Mouse (Mus musculus) kidney, adult 10 weeks (tissue): ENCODE data around the gene Hes5. TPM values are rescaled to one million over a fixed set of nuclear protein-coding genes. Genes with fewer than 3 reads are reported as not detected.

Source experiments
- polyA plus RNA-seq: library from polyadenylated mRNA; stranded (reverse); fragments of 350-450 nt; fragmentation: Illumina TruSeq; extraction: RNeasy Lipid Tissue Mini Kit (QIAGEN cat#74804); gene quantifications from one replicate; pipeline ENCODE4 v1.2.3, GENCODE M21; 2014; ENCODE audit warnings: low read depth, low replicate concordance

Hes5 gene
- not detected for polyA plus RNA-seq

DNA sequence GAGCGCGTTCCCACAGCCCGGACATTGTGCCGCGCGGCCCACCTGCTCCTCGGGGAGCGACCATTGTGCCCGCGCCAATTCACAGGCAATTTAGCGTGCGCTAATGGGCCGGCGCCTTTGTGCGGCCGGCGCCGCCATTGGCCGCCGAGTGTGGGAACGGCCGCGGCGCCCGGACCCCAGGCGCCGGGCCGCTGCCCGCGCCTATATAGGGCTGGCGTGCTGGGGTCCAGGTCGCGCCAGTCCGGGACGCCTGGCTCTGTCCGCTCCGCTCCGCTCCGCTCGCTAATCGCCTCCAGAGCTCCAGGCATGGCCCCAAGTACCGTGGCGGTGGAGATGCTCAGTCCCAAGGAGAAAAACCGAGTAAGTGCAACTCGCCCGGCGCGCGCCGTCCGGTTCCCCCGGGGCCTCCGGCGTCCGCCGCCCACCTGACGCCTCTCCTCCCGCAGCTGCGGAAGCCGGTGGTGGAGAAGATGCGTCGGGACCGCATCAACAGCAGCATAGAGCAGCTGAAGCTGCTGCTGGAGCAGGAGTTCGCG is at the start of gene Hes5:
Gene Hes5, plus strand, starts transcription at position 234 of the 536 bp plus-strand sequence.

DNA sequence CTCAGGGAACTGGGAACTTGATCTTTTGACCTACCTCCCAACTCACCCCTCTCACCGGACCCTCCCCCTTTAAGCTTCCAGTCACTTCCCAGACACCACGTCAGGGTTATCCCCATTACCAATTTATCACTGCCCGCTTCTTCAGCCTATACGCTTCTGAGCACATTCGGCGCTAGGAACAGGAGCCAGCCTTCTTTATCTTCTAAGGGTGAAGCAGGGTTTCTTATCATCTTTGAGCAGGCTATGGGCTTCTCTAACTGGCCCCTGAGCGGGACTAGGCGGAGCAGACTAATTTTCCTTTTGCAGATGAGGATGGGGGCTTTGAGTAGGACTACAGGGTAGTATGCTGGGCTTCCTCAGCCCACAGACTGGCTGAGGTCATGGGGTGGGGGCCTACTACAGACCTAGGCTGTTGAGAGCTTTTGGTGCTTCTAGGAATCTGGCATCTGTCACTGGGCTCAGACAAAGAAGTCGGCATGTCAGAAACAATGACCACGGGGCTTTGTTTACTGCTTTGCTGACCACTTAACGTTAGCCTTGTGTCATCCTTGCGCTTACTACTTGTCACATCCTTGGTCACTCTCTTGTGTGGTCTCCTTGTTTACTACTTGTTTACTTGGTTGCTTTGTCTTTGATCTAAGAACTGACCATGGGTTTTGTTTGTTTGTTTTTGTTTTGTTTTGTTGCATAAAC is 32.2 kb upstream of the Hes5 start, which contains the start of gene Tnfrsf14:
Gene Tnfrsf14, minus strand, starts transcription at position 169 of the 693 bp plus-strand sequence.

DNA sequence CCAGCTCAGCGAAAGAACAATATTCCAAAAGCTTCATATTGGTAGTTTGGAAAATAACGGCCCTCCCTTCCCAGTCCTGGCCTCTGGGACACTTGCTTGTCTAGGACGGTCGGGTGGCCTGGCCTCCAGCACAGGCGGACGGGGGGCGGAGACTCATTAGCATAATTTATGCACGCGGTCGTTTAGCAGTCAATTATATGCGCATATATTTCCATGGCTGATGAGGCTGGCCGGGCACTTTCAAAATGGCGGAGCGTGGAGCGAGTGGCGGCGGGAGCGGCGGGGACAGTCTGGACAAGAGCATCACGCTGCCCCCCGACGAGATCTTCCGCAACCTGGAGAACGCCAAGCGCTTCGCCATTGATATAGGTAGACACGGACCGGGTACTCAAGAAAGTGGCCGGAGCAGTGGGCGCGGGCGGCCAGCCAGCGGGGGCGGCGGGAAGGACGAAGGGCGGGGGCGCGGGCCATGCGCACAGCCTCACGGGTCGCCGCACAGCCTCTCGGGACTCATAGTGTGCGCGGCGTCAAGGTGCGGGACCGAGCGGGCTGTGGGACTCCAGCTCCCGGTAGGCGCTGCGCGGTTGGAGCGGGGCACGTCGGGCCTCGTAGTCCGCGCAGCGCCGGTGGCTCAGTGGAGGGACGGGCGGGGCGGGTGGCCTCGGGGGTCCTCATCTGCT is 3.3 kb downstream of the Hes5 start, which contains the start of gene Pank4:
Gene Pank4, plus strand, starts transcription at position 223 of the 680 bp plus-strand sequence.

Other genes starting within 250 kb of the Hes5 start
- not detected for gene Ttc34, start 123.5 kb upstream of the Hes5 start, polyA plus RNA-seq
- not detected for gene Mmel1, start 91.3 kb upstream of the Hes5 start, polyA plus RNA-seq
- gene Fam213b, start 61.8 kb upstream of the Hes5 start, polyA plus RNA-seq: 1.5 TPM
- not detected for gene Tnfrsf14, start 32.4 kb upstream of the Hes5 start, polyA plus RNA-seq
- 3.4 TPM for gene Pank4, start 3.2 kb downstream of the Hes5 start, polyA plus RNA-seq
- not detected for gene Plch2, start 95.9 kb downstream of the Hes5 start, polyA plus RNA-seq
- 3.3 TPM for gene Pex10, start 106.1 kb downstream of the Hes5 start, polyA plus RNA-seq
- 312 TPM for gene Rer1, start 125.5 kb downstream of the Hes5 start, polyA plus RNA-seq
- 0.85 TPM for gene Morn1, start 125.7 kb downstream of the Hes5 start, polyA plus RNA-seq